Mouse (Mus musculus): ENCODE data around the gene Abcd3. TPM values are rescaled to one million over a fixed set of nuclear protein-coding genes. Genes with fewer than 3 reads are reported as not detected.
A peak's percentile ranks its signal among the peaks of the same experiment; 100 is the strongest.

The Abcd3 gene
- 10 to 100 TPM; 36.9 to 52.0 TPM for total RNA-seq (2021)
- long read RNA-seq, experiment 1, transcript Abcd3-201 (23 exons, 3,489 nt): major isoform, 11 of 64 reads
- long read RNA-seq, experiment 1, partial matches to known transcripts: 7 of 64 reads
- long read RNA-seq, experiment 1, other reads (novel, unspliced or antisense): 46 of 64 reads
- long read RNA-seq, experiment 2, transcript Abcd3-201 (23 exons, 3,489 nt): major isoform, 15 of 88 reads
- long read RNA-seq, experiment 2, partial matches to known transcripts: 3 of 88 reads
- long read RNA-seq, experiment 2, other reads (novel, unspliced or antisense): 70 of 88 reads

GRCm38 (mm10) chr3:121814877-121815548 lies at the start of gene Abcd3:
Abcd3 (minus strand) TSS chr3:121815302.
- peak; percentile 16; the same call in 1 of the 2 replicates for TF ChIP-seq CTCF (IDR thresholded peaks at IDR 0.05)
- Histone ChIP-seq H3K27ac (peak within 1 kb of the TSS; percentile 99), H3K4me3 (peak within 1 kb of the TSS; percentile 98)
- intact Hi-C loops (cut with DNase I): no loop called here
- peak; percentile 91 for DNase-seq

DNA sequence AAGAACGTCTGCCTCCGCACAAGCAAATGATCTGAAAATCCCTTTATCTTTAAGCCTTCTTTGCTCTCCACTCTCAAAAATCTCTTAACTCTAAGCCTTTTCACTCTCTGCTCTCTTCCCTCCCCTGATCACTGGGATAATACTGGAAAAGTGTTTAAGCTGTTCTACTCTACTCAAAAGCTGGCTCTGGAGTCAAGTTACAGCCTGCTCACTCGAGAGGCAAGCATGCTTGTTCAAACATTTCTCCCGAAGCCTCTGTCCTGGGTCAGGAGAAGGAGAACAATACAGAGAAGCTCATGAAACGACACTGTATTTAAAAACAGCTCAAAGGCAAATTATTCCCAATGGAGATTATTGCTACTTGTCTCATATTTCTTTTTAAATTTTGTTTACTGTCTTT lies 44.0 kb upstream of the Abcd3 start:
- no peak for TF ChIP-seq CTCF (IDR thresholded peaks at IDR 0.05)
- Histone ChIP-seq H3K4me3 (no peak overlapping the region), H3K27ac (no peak overlapping the region)
- intact Hi-C loops (cut with DNase I): no loop called here
- no peak for DNase-seq

GRCm38 (mm10) chr3:121856131-121856530 lies 41.0 kb upstream of the Abcd3 start:
- intact Hi-C loops (cut with DNase I): no loop called here
- Histone ChIP-seq H3K4me3 (no peak overlapping the region), H3K27ac (no peak overlapping the region)
- no peak for DNase-seq
- no peak for TF ChIP-seq CTCF (IDR thresholded peaks at IDR 0.05)

GRCm38 (mm10) chr3:121853781-121854520 lies 38.8 kb upstream of the Abcd3 start:
- Histone ChIP-seq H3K4me3 (no peak overlapping the region), H3K27ac (no peak overlapping the region)
- no peak for DNase-seq
- intact Hi-C loops (cut with DNase I): no loop called here
- TF ChIP-seq CTCF (IDR thresholded peaks at IDR 0.05): no peak

DNA sequence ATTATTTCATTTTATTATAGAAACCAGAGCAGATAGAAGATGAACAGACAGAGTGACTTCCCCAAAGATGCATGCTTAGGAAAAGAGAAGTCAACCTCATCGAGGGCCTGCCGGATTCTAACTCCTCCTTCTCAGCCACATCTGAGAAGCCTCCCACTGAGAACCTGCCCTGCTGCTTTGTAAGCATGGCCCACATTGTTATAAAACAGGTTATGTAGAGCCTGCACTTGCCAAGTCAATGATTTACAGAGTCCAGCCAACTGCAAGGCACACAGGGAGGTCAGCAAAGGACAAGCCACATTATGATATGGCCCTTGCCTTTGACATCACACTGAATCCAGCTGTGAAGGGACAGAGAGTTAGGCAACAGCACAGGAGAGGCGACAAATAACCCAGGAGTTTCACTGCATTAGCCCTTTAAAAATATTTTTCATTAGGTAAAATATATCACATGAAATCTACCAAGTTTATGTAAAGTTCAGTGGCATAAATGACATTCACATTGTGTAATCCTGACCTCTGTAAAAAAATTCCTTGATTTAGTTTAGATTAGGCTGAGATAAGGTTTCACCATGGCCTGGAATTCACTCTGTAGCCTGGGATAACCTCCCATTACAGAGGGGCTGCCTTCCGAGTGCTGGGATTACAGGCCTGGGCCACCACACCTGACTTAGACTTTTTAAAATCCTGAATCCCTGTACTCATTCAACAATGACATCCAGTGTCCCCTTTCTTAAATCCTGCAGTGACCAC lies 37.1 kb upstream of the Abcd3 start:
- Histone ChIP-seq H3K27ac (no peak overlapping the region), H3K4me3 (no peak overlapping the region)
- TF ChIP-seq CTCF (IDR thresholded peaks at IDR 0.05): no peak
- DNase-seq: no peak
- intact Hi-C loops (cut with DNase I): no loop called here

DNA sequence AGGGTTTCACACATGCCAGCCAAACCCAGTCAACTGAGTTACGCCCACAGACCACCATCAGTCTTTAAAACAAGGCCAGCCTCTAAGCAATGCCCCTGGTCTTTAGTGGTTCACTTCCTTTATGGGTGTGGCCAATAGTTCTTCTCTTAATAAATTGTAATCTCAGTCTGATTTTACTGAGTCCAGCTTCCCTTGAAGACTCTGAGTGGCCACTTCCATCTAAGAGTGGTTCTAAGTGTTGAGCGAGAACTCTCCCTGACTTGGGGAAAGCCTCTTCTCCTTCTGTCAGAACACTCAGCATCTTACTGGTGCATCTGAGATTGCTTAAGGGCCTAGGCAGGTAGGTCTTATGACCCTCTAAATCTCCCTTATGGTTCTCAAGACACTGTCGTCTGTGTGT lies 35.9 kb upstream of the Abcd3 start:
- no peak for DNase-seq
- H3K27ac ChIP-seq: no peak overlapping the region
- no peak overlapping the region for H3K4me3 ChIP-seq
- TF ChIP-seq CTCF (IDR thresholded peaks at IDR 0.05): no peak
- intact Hi-C loops (cut with DNase I): no loop called here

DNA sequence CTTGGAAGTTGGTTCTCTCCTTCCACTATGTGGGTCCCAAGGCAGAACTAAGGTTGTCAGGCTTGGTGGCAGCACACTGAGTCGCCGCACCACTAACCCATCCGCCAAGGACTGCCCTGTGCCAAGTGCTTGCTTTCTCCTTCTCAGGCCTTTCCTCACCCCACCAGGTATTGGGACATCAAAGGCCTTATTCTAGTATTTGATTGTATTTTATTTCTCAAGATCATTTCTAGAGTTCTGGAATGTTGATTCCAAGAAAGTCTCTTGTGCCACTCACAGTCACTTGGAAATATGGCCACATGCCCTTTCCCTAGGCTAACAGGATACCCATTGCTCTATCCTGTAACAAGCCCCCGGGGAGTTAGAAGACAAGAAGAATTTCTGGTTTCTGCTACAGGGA lies 35.3 kb upstream of the Abcd3 start:
- no peak for TF ChIP-seq CTCF (IDR thresholded peaks at IDR 0.05)
- intact Hi-C loops (cut with DNase I): no loop called here
- DNase-seq: no peak
- Histone ChIP-seq H3K27ac (no peak overlapping the region), H3K4me3 (no peak overlapping the region)

DNA sequence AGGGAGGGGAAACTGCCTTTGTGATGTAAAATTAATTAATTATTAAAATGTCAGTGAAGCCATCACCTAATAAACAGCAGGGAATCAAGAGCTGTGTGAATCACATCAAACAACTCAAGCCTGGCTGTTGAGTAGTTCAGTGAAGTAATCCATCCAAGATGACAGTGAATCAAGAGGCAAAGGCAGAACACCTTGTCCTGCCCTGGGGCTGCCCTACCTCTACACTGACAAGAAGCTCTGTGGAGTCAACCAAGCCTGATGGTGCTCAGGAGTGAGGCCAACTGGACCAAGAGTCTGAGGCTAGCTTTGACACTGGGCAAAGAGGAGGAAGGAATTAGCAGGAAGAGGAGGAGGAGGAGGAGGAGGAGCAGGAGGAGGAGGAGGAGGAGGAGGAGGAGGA lies 32.2 kb upstream of the Abcd3 start:
- TF ChIP-seq CTCF (IDR thresholded peaks at IDR 0.05): no peak
- intact Hi-C loops (cut with DNase I): no loop called here
- Histone ChIP-seq H3K27ac (no peak overlapping the region), H3K4me3 (no peak overlapping the region)
- DNase-seq: no peak

- intact Hi-C loops (cut with DNase I): no loop called here
- Histone ChIP-seq H3K4me3 (no peak overlapping the region), H3K27ac (no peak overlapping the region)
- DNase-seq: no peak
- no peak for TF ChIP-seq CTCF (IDR thresholded peaks at IDR 0.05)
Measured at GRCm38 (mm10) chr3:121844658-121845057, 29.6 kb upstream of the Abcd3 start.

DNA sequence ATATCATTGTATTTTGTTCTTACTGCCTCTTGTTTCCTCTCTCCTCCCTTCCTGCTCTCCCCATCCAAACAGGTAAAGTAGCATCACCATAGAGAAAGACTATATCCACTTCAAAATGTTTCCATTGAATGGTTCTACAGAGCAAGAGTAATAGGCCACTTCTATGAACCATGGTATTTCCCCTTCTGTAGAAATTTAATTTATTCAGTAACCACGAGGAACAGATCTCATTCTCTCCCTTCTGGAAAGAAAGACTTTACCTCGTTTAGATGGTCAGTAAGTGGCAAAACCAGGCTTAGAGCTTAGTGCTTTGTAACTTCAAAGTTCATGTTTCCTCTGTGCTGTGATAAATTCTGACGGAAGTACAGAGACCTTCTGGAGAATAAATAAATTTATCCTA lies 28.9 kb upstream of the Abcd3 start:
- no peak for TF ChIP-seq CTCF (IDR thresholded peaks at IDR 0.05)
- no peak for DNase-seq
- intact Hi-C loops (cut with DNase I): no loop called here
- Histone ChIP-seq H3K27ac (no peak overlapping the region), H3K4me3 (no peak overlapping the region)

- H3K4me3 ChIP-seq: no peak overlapping the region
- no peak for DNase-seq
- TF ChIP-seq CTCF (IDR thresholded peaks at IDR 0.05): no peak
- intact Hi-C loops (cut with DNase I): no loop called here
- no peak overlapping the region for H3K27ac ChIP-seq
Measured at GRCm38 (mm10) chr3:121843254-121843653, 28.2 kb upstream of the Abcd3 start.

DNA sequence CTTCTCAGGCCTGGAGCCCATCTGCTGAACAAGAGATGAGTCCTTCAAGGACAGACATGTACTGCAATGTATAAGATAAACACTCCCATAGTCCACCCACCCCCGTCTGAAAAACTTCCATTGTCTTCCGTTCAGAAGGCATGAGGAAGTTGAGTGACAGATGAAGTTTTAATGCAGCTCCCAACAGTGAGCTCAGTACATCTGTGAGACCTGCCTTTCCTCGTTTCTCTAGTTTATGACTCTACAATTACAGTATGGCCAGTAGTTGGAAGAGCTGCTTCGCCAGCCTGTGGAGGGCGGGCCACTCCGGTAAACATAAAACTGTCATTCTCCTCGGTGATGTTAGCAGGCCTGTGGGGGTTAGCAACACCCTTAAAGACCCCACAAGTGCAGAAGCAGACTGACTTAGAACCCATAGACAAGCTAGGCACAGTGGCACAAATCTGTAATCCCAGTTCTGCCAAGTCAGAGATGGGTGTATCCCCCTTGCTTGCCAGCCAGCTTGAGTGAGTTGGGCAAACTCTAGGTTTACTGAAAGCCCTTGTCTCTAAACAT lies 27.3 kb upstream of the Abcd3 start:
- no peak overlapping the region for H3K27ac ChIP-seq
- intact Hi-C loops (cut with DNase I): no loop called here
- H3K4me3 ChIP-seq: no peak overlapping the region
- no peak for DNase-seq
- TF ChIP-seq CTCF (IDR thresholded peaks at IDR 0.05): no peak

All from gastrocnemius, adult 2 months (tissue).